ENCODE assay signal across 18 mouse cellular contexts in genomic region chr8:109099671-109100070, GRCm38 (mm10).
"Had no signal": no experiment of that assay in that cellular context is flagged by ENCODE, and none has a peak within 500 bp of the region (broad histone marks: within the 10 kb centered on the region; RNA-seq: fewer than 3 reads in every experiment).

No protein-coding gene starts in this region.

- DNase-seq: liver, postnatal 0 days; lung, adult 2 months; lung, postnatal 14 days; lung, postnatal 36 days; right cerebral cortex, postnatal 14 days; thymus, adult 2 months; thymus, postnatal 25 days; thymus, postnatal 4 days had no signal

- H3K9ac ChIP-seq: liver, postnatal 0 days; lung, embryonic 15.5 days; midbrain, embryonic 13.5 days; midbrain, embryonic 15.5 days; neural tube, embryonic 12.5 days; stomach, embryonic 15.5 days had no signal

- H3K4me2 ChIP-seq: lung, embryonic 15.5 days; midbrain, embryonic 11.5 days; midbrain, embryonic 13.5 days; midbrain, embryonic 15.5 days; neural tube, embryonic 12.5 days; stomach, embryonic 15.5 days had no signal

- H3K36me3 ChIP-seq: lung, embryonic 15.5 days; midbrain, embryonic 13.5 days; midbrain, embryonic 15.5 days; neural tube, embryonic 12.5 days; stomach, embryonic 15.5 days had no signal

- H3K27me3 ChIP-seq: lung, embryonic 15.5 days; megakaryocyte, embryonic 14.5 days; midbrain, embryonic 13.5 days; midbrain, embryonic 15.5 days; neural tube, embryonic 12.5 days; stomach, embryonic 15.5 days had no signal

- H3K9me3 ChIP-seq: lung, embryonic 15.5 days; megakaryocyte, embryonic 14.5 days; midbrain, embryonic 13.5 days; midbrain, embryonic 15.5 days; neural tube, embryonic 12.5 days; stomach, embryonic 15.5 days had no signal

- H3K4me1 ChIP-seq: lung, embryonic 15.5 days; megakaryocyte, embryonic 14.5 days; midbrain, embryonic 13.5 days; midbrain, embryonic 15.5 days; neural tube, embryonic 12.5 days; stomach, embryonic 15.5 days had no signal

- ATAC-seq: liver, postnatal 0 days; lung, postnatal 0 days; midbrain, embryonic 13.5 days; midbrain, embryonic 15.5 days had no signal

- H3K27ac ChIP-seq: lung, embryonic 15.5 days; macrophage; midbrain, embryonic 13.5 days; midbrain, embryonic 15.5 days; neural tube, embryonic 12.5 days; stomach, embryonic 15.5 days; stomach, postnatal 0 days had no signal

- H3K4me3 ChIP-seq: lung, embryonic 15.5 days; megakaryocyte, embryonic 14.5 days; midbrain, embryonic 13.5 days; midbrain, embryonic 15.5 days; neural tube, embryonic 12.5 days; stomach, embryonic 15.5 days had no signal
